Mouse (Mus musculus) c-Kit-positive CD71-positive TER-119-positive erythroid progenitor cells, embryonic 14.5 days (primary cell): ENCODE measurements around the gene Alpl.

Source experiments
- DNase-seq: peaks from one replicate; pipeline ENCODE4 v3.0.0-alpha.2; 2013; ENCODE audit warnings: low spot score

Alpl gene

DNA sequence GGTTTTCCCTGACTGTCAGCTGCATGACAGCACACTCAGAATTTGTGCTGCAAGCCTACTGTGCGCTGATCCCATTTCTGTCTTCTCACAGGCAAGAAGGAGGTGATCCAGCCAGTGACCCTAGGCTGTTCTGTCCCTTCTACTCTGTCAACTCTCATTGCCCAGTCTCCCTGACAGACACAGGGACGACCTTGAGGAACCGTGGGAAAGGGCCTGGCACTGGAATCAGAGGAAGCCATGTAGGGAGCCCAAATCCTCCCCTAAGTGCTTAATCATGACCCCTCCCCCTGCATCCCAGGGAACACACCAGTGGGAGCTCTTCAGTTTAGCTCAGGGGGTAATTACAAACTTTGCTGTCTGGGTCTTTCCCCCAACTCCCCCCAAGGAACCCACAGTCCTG is 58.4 kb downstream of the Alpl start:
- DNase-seq: no peak

DNA sequence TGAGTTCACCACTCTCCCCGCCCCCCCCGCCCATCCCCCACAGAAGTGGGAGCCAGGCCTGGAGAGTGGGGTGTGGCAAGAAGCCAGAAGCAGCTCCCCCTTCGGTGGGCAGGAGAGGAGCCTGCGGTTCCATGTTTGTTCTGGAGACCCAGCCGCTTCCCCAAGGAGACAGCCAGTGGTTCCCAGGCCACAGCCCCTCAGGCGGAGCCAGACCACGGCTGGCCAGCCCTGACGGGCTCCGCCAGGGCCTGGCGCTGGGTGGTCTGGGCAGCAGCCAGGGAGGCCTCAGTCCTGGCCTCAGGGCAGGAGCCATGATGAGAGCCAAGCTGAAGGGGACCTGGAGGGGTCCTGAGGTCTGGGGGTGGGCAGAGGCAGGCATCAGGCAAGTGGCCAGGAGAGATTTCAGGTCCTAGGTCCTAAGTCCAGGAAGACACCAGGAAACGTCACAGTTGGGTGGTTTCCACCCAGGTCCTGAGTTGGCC is 59.9 kb downstream of the Alpl start:
- DNase-seq: no peak

DNA sequence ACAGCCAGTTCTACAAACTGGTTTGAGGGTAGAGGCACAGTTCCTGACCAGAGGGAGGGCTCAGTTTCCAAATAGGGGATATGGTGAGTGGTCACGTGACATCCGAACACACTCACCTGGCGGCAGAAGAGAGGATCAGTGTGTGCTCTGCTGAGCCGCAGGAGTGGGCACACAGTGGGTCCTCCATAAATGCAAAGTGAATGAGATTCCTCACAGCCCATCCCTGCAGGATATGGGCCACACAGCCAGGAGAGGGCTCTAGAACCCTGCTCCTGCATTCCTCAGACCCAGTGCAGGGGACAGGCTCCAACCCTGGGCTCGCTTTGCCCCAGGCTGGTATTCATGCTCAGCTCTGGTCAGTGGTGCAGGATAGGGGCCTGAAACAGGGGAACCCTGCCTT is 62.7 kb downstream of the Alpl start:
- no peak for DNase-seq

DNA sequence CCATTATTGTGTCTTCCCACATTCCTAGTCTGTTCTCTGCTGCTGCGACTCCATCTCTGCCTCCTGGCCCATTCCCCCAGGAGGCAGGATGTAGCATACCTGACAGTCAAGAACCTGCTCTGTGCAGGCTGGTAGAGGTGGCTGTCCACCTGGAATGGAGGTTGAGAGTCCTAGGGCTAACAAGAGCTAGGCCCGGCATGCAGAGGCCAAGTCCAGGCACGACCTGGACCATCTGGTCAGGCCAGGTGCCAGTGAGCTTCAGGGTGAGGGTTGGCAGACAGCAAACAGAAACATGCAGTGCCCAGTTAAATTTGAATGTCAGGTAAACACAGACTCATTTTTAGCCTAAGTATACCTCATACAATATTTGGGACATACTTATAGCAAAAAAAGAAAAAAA is 63.2 kb downstream of the Alpl start:
- DNase-seq: no peak

DNA sequence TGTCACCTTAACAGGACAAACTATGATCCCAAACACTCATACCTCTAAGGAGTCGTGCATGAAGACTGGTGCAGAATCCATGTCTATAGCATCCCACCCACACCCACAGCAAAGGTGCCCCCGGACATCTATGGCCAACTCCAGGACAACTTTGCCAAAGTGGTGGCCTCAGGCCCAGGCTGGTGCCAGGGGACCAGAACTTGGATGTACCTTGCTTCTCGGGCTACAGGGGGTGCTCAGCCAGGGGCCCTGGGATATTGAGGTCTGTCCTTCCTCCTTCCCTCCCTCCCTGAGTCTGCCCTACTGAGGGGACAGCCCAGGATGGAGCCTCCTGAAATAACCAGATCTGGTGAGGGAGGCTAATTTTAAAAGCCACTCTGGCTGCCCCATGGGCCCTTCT is 63.8 kb downstream of the Alpl start:
- DNase-seq: no peak

DNA sequence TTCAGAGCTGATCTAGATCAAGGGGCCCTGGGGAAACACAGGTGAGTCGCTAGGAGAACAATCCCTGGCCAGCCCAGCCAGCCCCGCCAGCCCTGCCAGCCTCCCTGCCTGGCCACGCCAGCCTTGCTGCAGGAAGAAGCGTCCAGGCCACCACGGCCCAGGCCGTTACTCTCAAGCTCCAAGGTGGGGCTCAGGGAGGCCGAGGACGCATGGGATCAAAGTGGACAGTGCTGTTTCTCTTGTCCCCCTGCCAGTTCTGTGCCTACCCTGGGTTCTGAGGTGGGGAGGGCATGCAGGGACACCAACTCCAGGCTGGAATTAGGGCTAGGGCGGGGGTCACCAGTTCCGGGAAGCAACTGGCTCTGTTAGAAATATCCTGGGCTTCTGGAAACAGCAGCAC is 64.3 kb downstream of the Alpl start:
- no peak for DNase-seq

DNA sequence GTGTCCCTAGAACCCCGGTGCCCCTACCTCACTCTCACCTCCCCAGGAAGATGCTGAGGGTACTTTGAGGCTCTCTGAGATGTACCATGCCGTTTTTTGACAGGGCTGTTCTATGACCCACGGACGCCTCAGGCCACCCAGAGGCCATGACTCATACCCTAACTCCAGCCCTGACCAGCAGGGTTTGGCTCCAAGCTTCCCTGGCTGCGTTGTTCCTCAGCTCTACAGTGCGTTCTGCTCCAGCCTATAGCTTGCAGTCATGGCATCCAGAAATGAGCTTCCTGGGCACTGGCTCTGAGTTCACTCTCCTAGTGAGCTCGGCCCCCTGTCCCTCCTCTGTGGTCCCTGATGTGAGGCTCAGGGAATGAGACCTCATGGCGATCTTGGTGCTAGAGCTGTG is 65.4 kb downstream of the Alpl start:
- no peak for DNase-seq

DNA sequence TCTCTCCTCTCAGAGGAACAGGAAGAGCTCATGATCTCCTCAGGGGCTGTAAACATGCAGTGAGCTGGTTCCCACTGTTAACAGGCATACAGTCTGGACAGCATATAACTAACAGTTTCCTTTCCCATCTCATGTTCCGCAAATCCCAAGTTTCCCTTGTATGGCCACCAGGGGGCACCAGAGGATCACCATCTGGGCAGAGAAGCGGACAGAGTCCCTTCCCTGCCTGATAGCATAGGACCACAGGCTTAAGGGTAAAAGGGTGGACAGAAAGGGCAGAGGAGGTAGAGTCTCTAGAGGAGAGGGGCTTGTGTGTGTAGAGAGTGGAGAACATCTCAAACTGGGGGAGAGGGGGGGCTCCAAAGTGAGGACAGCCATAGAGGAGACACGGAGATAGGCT is 66.0 kb downstream of the Alpl start:
- peak; percentile 81 for DNase-seq

DNA sequence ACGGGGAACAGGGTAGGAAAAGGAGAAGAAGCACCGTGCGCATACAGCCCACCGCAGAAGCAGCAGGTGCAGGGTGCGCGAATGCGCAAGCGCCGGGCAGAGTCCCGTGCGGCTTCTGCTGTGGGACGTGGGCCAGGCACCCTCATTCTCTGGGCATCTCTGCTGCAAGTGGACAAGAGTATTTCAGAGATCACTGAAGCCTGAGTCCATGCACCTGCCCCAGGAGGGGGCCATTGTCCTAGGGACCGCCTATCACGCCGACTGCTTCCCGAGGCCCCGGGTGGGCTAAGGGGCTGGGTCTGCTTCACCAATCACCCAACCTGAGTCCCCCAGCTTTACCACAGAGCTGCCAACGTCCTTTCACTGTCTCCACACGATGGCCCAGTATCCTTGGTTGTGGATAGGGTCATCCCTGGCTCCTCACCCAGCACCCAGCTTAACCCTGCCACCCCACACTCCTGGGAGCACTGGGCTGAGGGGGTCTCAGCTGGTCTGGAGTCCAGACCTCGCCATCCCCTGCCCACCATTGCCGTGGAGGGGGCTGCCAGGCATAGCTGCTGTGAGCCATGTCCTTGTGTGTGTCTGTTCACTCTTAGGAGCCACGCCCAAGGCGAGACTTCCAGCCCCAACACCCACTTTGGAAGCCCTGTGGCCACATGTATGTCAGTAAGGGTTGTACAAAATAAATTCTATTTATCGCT is 66.9 kb downstream of the Alpl start:
- DNase-seq: no peak

DNA sequence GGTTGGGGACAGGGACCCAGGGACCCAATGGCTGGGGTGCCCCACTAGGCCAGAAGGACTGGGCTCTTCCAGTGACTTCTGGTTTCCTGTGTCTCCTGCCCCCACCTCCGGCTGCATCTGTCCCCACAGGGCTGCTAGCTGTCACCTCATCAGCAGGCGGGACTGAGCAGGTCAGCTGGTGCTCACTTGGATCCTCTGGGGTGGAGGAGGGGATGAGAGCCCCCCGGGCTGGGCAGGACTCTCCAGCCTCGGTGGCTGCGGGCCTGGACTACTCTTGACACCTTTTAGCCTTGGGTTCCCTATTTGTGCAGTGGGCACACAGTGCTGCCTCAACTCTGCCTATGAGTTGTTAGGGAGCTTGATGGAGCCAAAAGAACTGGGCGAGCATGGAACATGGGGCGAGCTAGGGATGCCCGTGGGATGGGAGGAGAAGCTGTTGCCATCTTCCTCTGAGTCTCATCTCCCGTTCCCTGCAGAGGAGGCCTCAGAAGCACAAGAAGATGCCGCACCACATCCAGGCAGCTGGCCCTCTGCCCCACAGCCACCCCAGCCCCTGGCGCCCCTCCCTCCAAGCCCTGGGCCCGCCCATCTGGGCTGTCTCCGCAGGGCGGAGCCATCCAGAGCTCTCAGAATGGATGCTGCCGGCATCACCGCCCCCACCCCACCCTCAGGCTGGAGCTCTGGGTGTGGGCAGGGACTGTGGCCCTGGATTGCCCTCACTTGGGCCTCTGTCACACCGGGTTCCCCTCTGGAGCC is 67.6 kb downstream of the Alpl start:
- no peak for DNase-seq

DNA sequence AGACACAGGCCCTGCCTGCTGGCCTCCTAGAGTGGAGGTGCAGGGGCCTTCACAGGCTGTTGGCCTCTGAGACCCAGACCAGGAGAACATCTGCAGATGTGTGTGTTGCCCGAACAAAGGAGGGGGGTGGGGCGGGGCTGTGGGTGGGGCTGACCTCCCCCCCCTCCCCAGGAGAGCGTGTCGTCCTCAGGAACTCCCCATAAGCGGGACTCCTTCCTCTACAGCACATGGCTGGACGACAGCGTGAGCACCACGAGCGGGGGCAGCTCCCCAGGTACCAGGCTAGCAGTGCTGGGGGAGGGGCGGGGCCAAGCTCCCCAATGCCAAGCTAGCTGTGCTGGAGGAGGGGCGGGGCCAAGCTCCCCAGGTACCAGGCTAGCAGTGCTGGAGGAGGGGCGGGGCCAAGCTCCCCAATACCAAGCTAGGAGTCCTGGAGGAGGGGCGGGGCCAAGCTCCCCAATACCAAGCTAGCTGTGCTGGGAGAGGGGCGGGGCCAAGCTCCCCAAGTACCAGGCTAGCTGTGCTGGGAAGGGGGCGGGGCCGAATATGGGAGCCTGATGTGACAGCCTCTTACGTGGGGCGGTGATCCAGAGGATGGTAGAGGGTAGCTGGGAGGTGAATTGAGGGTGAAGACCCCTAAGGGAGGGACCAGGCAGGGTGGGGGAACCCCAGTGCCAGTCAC is 68.5 kb downstream of the Alpl start:
- peak; percentile 65 for DNase-seq

DNA sequence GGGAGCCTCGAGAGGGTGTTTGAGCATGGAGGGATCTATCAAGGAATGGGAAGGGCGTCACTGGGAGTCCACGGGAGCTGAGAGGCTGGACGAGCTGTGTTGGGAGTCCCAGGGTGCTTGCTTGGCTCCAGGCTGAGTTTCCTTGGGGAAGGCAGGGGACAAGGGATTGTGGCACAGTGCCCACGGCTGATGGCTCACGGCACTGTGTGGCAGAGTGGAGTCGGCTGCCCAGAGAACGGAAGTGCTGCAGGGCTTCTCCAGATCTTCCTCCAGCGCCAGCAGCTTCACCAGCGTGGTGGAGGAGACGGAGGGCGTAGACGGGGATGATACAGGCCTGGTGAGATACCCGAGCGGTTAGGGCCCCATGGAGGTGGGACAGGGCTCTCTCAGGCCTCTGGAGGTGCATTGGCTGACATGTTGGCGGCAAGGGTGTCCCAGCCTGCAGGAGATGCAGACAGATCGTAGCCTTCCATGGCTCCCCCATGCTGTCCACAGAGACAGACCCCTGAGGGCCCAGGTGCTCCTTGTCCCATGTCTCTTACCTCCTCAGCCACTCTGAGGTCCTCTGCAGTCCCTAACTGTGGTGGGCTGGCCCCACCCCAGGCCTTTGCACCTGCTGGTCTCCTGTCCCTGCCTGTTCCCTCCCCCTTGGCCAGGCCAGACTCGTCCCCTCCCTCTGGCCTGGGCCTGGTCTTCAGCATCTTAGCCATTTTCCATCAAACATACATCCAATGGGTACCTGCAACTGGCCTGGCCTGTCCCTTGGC is 69.3 kb downstream of the Alpl start:
- DNase-seq: no peak

DNA sequence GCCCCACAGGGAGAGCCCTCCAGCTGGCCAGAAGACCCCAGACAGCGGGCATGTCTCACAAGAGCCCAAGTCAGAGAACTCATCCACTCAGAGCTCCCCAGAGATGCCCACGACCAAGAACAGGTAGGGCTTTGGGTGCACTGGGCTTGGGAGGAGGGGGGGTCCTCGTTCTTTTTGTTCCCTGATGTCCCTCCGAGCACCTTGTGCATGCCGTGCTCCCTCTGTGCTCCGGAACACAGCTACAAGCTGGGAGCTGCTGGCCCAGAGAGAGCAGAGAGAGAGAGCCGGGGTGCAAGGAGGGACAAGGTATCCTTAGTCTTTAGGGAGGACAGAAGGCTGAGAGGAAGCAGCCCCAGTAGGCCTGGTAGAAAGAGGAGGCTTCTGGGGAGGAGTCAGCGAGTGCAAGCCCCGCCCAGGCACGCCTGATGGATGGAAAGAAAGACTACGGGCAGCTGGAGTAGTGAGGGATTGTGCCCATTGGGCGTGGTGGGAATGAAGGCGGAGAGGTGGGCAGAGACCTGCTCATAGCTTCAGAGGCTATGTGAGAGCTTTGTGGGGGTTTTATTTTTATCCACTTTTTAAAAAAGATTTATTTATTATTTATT is 70.5 kb downstream of the Alpl start:
- DNase-seq: no peak

DNA sequence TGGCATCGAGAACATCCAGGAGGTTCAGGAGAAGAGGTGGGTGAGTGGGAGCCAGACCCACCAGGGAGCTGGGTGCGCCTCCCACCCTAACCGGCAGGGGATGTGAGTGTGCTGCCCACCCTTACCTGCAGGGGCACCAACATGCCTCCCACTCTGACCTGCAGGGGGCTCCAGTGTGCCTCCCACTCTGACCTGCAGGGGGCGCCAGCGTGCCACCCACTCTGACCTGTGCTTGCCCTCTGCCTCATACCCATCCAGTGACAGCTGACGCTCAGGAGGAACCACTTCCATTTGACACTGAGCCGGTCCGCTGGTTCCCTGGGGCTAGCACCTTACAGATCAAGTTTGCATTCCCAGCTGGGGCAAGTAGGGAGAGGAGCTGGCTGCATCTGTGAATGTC is 71.4 kb downstream of the Alpl start:
- peak; percentile 52 for DNase-seq

DNA sequence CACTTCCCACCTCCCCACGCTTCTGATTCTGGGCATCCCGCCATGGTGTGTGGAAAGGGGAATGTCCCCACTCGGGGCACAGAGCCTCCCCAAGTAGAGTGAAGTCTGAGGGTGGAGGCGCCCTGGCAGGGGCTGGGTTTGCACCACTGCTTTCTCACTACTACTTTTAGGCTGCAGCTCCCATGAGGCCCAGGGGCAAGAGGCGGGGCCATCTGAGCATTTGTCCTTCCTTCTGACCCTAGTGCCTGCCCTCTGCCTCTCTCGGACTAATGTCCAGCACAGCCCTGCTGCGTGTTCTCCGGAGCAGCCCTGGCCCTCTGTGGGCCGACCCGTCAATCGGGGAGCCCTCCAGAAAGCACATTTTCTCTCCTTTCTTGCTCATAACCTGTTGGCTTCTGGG is 72.0 kb downstream of the Alpl start:
- DNase-seq: no peak

DNA sequence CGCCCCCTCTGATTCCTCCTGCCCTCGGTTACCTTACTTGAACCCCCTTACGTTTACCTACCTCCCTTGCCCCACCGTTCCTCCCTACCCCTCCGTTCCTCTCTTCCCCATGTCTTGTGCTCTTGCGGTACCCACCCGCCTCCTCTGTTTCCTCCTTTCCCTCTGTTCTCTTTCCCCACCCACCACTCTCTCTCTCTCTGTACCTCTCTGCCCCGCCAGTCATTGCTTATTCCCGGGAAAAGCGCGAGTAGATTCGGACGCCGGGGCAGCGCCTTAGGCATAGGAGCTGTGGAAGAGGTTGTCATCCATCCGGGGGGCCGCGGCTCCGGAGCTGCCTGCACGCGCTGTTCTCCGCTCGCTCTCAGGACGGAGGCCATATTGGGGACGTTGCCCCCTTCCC is 72.7 kb downstream of the Alpl start:
- no peak for DNase-seq

DNA sequence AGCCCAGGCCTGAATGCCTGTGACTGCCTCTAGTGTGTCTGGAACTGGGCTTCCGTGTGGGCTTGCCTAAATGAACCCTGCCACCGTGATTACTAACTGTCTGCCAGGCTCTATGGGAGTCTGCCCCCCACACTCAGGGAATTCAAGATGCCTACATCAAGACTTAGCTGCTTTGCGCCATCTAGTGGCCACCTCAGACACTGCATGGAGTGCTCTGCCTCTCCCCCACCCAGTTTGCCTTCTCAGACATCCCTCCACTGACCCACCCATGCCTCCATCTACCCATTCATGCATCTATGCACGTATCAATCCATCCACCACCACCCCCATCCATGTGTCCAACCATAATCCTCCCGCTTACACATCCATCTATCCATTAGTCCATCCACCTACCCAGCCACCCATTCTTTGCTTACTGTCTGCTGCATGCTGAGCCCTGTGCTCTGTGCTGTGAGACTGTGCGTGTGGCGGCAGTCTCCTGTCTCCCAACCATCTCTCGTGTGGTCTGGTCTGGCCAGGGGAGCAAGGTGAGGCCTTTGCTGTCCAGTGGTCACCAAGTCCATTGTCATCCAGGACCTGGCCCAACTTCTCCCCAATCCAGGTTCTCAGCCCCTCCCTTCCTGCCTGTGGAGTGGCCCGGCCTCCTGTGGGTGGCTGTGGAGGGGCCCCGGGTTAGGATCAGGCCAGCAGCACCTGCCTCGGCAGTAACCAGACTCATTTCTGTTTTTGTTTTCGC is 73.3 kb downstream of the Alpl start:
- DNase-seq: peak; percentile 63

DNA sequence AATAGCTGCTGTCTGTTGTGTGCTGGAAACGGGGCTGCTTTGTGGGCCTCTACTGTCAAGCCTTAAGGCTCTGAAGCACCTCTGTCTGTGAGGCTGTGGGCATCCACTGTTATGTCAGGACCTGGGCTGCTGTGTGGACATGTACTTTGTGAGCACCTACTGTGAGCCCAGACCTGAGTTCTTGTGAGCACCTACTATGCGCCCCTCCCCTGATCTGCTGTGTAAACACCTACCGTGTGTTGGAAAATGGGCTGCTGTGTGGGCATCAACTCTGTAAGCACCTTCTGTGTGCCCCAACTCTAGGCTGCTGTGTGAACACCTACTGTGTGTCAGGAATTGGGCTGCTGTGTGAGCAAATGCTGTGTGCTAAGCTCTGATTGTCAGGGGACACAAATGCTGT is 74.0 kb downstream of the Alpl start:
- DNase-seq: no peak

DNA sequence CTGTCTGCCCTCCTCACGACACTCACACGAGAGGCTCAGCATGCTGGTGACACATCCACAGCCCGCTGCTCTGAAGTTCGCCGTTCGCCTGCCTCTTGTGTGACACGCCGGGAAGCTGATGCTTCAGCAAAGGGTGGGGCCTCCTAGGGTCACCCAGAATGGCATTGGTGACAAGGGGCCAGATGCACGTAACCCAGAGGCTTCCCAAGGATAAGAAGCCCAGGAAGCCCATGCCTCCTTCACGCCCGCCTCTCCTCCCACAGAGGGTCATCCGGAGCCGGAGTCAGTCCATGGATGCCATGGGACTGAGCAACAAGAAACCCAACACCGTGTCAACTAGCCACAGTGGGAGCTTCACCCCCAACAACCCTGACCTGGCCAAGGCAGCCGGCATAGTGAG is 74.6 kb downstream of the Alpl start:
- DNase-seq: no peak

DNA sequence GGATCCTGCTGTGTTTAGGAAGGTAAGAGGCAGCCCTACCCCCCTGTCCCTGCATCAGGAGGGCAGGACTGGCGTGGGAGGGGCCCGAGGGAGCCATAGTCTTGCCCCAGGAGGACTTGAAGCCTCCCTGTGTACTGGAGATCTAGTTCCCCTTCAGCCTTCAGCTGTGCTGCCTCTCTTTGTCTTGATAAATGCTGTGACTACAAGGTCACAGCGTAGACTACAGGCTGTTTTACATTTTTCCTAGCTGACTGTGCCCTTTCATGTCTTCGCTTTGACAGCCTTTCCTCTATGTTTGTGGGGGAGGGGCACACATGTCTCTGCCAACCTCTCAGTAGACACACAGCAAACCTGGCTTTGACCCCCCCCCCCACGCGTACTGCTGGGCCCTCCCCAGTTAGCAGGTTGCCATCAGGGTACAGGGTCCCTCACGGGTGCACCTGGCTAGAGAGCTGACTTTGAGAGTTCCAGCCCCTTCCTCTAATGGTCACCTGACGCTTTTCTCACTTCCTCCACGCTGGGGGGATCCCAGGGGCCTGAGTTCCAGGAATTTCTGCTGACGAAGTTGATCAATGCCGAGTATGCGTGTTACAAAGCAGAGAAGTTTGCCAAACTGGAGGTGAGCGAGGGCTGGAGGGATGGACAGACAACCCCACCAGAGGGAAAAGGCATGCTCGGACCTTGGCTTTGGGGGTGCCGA is 76.7 kb downstream of the Alpl start:
- DNase-seq: no peak

DNA sequence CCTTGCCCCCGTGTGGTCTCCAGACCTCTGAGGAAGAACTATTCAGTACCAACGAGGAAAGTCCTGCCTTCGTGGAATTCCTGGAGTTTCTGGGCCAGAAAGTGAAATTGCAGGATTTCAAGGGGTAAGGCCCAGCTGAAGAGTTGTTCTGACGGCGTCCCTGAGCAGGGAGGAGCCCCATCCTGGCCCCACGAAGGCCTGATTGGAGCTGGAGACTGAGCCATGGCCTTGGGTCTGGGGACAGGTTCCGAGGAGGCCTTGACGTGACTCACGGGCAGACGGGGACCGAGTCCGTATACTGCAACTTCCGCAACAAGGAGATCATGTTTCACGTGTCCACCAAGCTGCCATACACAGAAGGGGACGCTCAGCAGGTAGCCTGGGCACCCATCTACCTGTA is 78.5 kb downstream of the Alpl start:
- no peak for DNase-seq
